Mouse (Mus musculus) heart, embryonic 16.5 days (tissue): Measurements from ENCODE around the gene Avpi1. TPM values are rescaled to one million over a fixed set of nuclear protein-coding genes. Genes with fewer than 3 reads are reported as not detected.
"Not testable (repeated sequence)": the region's sequence is repeated elsewhere in the genome, so short reads cannot be mapped to it uniquely, and the experiment has no call there.

Experiments used
- ATAC-seq: fragments of 200-750 bp; cut with Nextera tagmentation; replicated peaks from 2 replicates; pipeline ENCODE4 v1.8.0; 2017; ENCODE audit warnings: moderate number of reproducible peaks; ENCODE audit not compliant: insufficient read depth, low FRiP score; ENCODE audit errors: extremely low read depth
- H3K27ac ChIP-seq: fragments of 300-500 bp; sonication (generic); 2 replicates; pipeline ENCODE4 v1.5.1; 2014; ENCODE audit warnings: mild to moderate bottlenecking, low read length, control low read depth, moderate library complexity
- H3K27me3 ChIP-seq: fragments of 300-500 bp; sonication (generic); 2 replicates; pipeline ENCODE4 v1.6.1; 2014; ENCODE audit warnings: low read length, mixed read lengths; ENCODE audit not compliant: control insufficient read depth, insufficient read depth
- H3K36me3 ChIP-seq: fragments of 300-500 bp; sonication (generic); 2 replicates; pipeline ENCODE4 v1.6.1; 2014; ENCODE audit not compliant: control insufficient read depth, insufficient read depth
- H3K4me1 ChIP-seq: fragments of 300-500 bp; sonication (generic); 2 replicates; pipeline ENCODE4 v1.6.1; 2014; ENCODE audit warnings: low read length, mixed read lengths; ENCODE audit not compliant: control insufficient read depth, insufficient read depth
- H3K4me2 ChIP-seq: fragments of 300-500 bp; sonication (generic); 2 replicates; pipeline ENCODE4 v1.6.1; 2014; ENCODE audit warnings: low read depth, mild to moderate bottlenecking, control low read depth, low read length
- H3K4me3 ChIP-seq: fragments of 300-500 bp; sonication (generic); 2 replicates; pipeline ENCODE4 v1.5.1; 2014; ENCODE audit warnings: mild to moderate bottlenecking, control low read depth, low read length
- H3K9ac ChIP-seq: fragments of 300-500 bp; sonication (generic); 2 replicates; pipeline ENCODE4 v1.6.1; 2014; ENCODE audit warnings: low read length, control low read depth
- H3K9me3 ChIP-seq: fragments of 300-500 bp; sonication (generic); replicated peaks from 2 replicates; pipeline ENCODE4 v1.6.1; 2016; ENCODE audit warnings: low read length; ENCODE audit not compliant: control insufficient read depth
- WGBS: fragments of 180-500 bp; shearing (Covaris S2); extraction: QIAGEN DNeasy Blood & Tissue Kit; methylation state at CpG from one replicate; pipeline ENCODE4 v1.1.7; 2014; 5-methylcytosine and 5-hydroxymethylcytosine counted together
- polyA plus RNA-seq: library from polyadenylated mRNA; unstranded; fragments of >200 nt; fragmentation: Nextera tagmentation; extraction: Ambion mirVana; gene quantifications from 2 replicates; pipeline ENCODE4 v1.2.1, GENCODE M21; 2015

Gene Avpi1
- polyA plus RNA-seq, 1 experiment from 2014 or later, result 33.4 TPM

- Histone ChIP-seq H3K4me2 (peak overlapping the region; percentile 88), H3K9me3 (no peaks in the 10 kb centered on the region), H3K27me3 (no peaks in the 10 kb centered on the region), H3K9ac (peak overlapping the region; percentile 90), H3K27ac (peak overlapping the region; percentile 93), H3K36me3 (no peaks in the 10 kb centered on the region), H3K4me1 (peaks cover 21% of the 10 kb centered on the region), H3K4me3 (peak overlapping the region; percentile 96)
- under 1% methylated on average over 49 of the region's 52 CpGs for WGBS
- peak; percentile 53 for ATAC-seq
Measured at GRCm38 (mm10) chr19:42090637-42091141, 38.2 kb downstream of the Avpi1 start.

- WGBS, result under 1% methylated on average over 52 of the region's 55 CpGs
- Histone ChIP-seq H3K4me3 (peak within 1 kb of the TSS; percentile 96), H3K27me3 (no peaks in the 10 kb centered on the region), H3K4me2 (peak within 1 kb of the TSS; percentile 88), H3K27ac (peak within 1 kb of the TSS; percentile 93), H3K36me3 (no peaks in the 10 kb centered on the region), H3K9me3 (no peaks in the 10 kb centered on the region), H3K9ac (peak within 1 kb of the TSS; percentile 90), H3K4me1 (peaks cover 24% of the 10 kb centered on the region)
- peak; percentile 98 for ATAC-seq
Measured at GRCm38 (mm10) chr19:42089748-42090595, 38.9 kb downstream of the Avpi1 start, which contains the start of gene Pi4k2a. Gene Pi4k2a (plus strand): TSS chr19:42090470.

GRCm38 (mm10) chr19:42089103-42089747, 39.6 kb downstream of the Avpi1 start:
- no peak for ATAC-seq
- H3K27me3 ChIP-seq, result no peaks in the 10 kb centered on the region
- H3K27ac ChIP-seq, result peak overlapping the region; percentile 93
- peaks cover 24% of the 10 kb centered on the region for H3K4me1 ChIP-seq
- H3K4me3 ChIP-seq, result peak overlapping the region; percentile 96
- 18% methylated on average over 14 of the region's 14 CpGs for WGBS
- peak overlapping the region; percentile 87 for H3K4me2 ChIP-seq
- H3K36me3 ChIP-seq, result no peaks in the 10 kb centered on the region
- H3K9me3 ChIP-seq, result no peaks in the 10 kb centered on the region
- peak overlapping the region; percentile 74 for H3K9ac ChIP-seq

GRCm38 (mm10) chr19:42086166-42086565, 42.7 kb downstream of the Avpi1 start, which contains the start of gene Morn4:
Gene Morn4 (minus strand): TSS chr19:42086357.
- 1% methylated on average over 21 of the region's 21 CpGs for WGBS
- peak within 1 kb of the TSS; percentile 74 for H3K4me3 ChIP-seq

GRCm38 (mm10) chr19:42085690-42086089, 43.2 kb downstream of the Avpi1 start:
- peaks cover 15% of the 10 kb centered on the region for H3K4me1 ChIP-seq
- no peaks in the 10 kb centered on the region for H3K36me3 ChIP-seq
- peak overlapping the region; percentile 93 for H3K4me2 ChIP-seq
- no peaks in the 10 kb centered on the region for H3K27me3 ChIP-seq
- 12% methylated on average over 10 of the region's 10 CpGs for WGBS
- peak overlapping the region; percentile 74 for H3K4me3 ChIP-seq
- peak overlapping the region; percentile 72 for H3K9ac ChIP-seq
- H3K9me3 ChIP-seq, result no peaks in the 10 kb centered on the region
- H3K27ac ChIP-seq, result no peak overlapping the region
- no peak for ATAC-seq

More at GRCm38 (mm10) chr19:42086166-42086565, 42.7 kb downstream of the Avpi1 start, which contains the start of gene Morn4:
- peak; percentile 24; the same call in 1 of the 2 replicates for ATAC-seq
- Histone ChIP-seq H3K4me2 (peak within 1 kb of the TSS; percentile 93), H3K27ac (no peak within 1 kb of the TSS), H3K36me3 (no peaks in the 10 kb centered on the region), H3K4me1 (peaks cover 17% of the 10 kb centered on the region), H3K9ac (peak within 1 kb of the TSS; percentile 72), H3K27me3 (no peaks in the 10 kb centered on the region), H3K9me3 (no peaks in the 10 kb centered on the region)

GRCm38 (mm10) chr19:42081613-42082012, 47.2 kb downstream of the Avpi1 start:
- not testable (repeated sequence) for H3K9me3 ChIP-seq, H3K9ac ChIP-seq, H3K27me3 ChIP-seq, H3K27ac ChIP-seq, ATAC-seq, H3K4me1 ChIP-seq, H3K36me3 ChIP-seq, H3K4me2 ChIP-seq, H3K4me3 ChIP-seq
- 87% methylated on average over 5 of the region's 5 CpGs for WGBS

- Histone ChIP-seq H3K4me1 (peaks cover under 1% of the 10 kb centered on the region; the same call in 1 of the 2 replicates), H3K27ac (no peak overlapping the region), H3K27me3 (no peaks in the 10 kb centered on the region), H3K9me3 (no peaks in the 10 kb centered on the region), H3K9ac (no peak overlapping the region), H3K36me3 (no peaks in the 10 kb centered on the region), H3K4me3 (no peak overlapping the region), H3K4me2 (no peak overlapping the region)
- ATAC-seq, result no peak
- WGBS, result 77% methylated on average over 11 of the region's 11 CpGs
Measured at GRCm38 (mm10) chr19:42080469-42080868, 48.4 kb downstream of the Avpi1 start.

- Histone ChIP-seq H3K27me3 (no peaks in the 10 kb centered on the region), H3K27ac (no peak overlapping the region), H3K4me2 (no peak overlapping the region), H3K9ac (no peak overlapping the region), H3K9me3 (no peaks in the 10 kb centered on the region), H3K4me3 (no peak overlapping the region), H3K4me1 (no peaks in the 10 kb centered on the region), H3K36me3 (no peaks in the 10 kb centered on the region)
- 62% methylated on average over 5 of the region's 5 CpGs for WGBS
- ATAC-seq, result no peak
Measured at GRCm38 (mm10) chr19:42079950-42080349, 48.9 kb downstream of the Avpi1 start.
